Mouse (Mus musculus): ENCODE results near the gene Bcl11a. TPM values are rescaled to one million over a fixed set of nuclear protein-coding genes. Genes with fewer than 3 reads are reported as not detected.

The Bcl11a gene
- polyA plus RNA-seq, 1 experiment, result 24.2 TPM

DNA sequence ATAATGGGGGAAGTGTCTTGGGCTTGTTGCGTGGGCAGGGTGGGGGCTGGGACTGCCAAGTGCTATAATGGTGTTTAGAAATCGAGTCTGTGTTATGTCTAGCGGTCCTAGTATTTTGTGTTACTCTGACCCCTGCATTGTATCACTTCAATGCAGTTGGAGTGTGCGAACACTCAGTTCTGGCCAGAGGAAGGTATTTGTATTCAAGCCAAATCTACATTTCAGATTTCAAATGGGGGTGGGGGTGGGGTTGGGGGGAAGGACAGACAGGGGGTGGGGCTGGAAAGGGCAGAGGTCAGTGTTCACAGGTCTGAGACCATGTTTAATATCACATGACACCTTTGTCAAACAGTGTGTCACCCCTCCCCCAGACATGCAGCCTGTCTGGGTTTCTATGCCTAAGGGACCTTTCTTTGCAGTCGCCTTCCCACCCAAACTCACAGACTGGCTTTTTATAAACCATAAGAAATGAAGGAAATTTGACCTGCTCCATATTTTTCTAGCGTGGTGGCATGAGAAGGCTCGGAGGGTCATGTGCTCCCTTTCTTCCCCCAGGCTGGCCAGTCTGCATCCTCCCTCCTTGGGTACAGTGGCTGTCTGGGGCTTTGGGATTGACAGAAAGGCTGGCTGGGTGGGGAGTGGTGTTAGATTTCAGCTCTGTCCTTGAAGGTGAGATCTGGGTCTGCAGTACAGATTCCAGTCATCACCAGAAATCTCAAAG lies 124.9 kb downstream of the Bcl11a start:
- Histone ChIP-seq H3K27me3 (ENCODE audit: control insufficient read depth, insufficient read depth, low read length) (no peaks in the 10 kb centered on the region), H3K4me1 (ENCODE audit: control insufficient read depth, insufficient read depth, insufficient read length) (peaks cover 22% of the 10 kb centered on the region; the same call in 1 of the 2 replicates), H3K36me3 (ENCODE audit: control insufficient read depth, insufficient read depth, low read length) (no peaks in the 10 kb centered on the region), H3K4me3 (ENCODE audit: extremely low read depth, insufficient read depth, insufficient read length) (no peak overlapping the region), H3K27ac (ENCODE audit: insufficient read depth, low read length) (0 out of 2 replicates have a peak overlapping the region, but pooled peaks have one; percentile 14)
- no peak for DNase-seq (ENCODE audit: low read depth in 1 of 2, low spot score in 2 of 2)
- TF ChIP-seq CTCF (IDR thresholded peaks at IDR 0.05; ENCODE audit: extremely low read depth, insufficient read depth, insufficient read length, insufficient replicate concordance) (no peak), POLR2A (IDR thresholded peaks at IDR 0.05; ENCODE audit: low read depth, low read length) (no peak)
- WGBS, result 58% methylated on average over 7 of the region's 7 CpGs

DNA sequence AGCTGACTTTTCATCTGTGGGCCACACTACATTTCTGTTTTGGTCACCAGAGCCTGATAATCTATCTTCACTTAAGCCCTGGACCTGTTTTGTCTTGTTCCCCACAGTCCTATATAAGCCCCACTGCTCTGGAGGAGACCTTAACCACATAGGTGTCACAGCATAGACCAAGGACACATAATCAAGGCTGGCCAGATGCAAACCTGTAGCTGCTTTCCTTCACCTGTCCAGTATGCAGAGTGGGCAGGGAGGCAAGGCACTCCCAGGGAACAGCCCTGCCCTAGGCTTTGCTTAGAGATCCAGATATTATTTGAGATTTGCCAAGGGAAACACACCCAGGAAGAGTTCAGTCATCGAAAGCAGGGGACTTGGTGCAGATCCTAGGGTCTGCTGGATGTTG lies 125.6 kb downstream of the Bcl11a start:
- Histone ChIP-seq H3K4me1 (ENCODE audit: control insufficient read depth, insufficient read depth, insufficient read length) (peaks cover 24% of the 10 kb centered on the region; the same call in 1 of the 2 replicates), H3K27me3 (ENCODE audit: control insufficient read depth, insufficient read depth, low read length) (no peaks in the 10 kb centered on the region), H3K27ac (ENCODE audit: insufficient read depth, low read length) (no peak overlapping the region), H3K4me3 (ENCODE audit: extremely low read depth, insufficient read depth, insufficient read length) (no peak overlapping the region), H3K36me3 (ENCODE audit: control insufficient read depth, insufficient read depth, low read length) (no peaks in the 10 kb centered on the region)
- no peak for TF ChIP-seq POLR2A (IDR thresholded peaks at IDR 0.05; ENCODE audit: low read depth, low read length)
- no peak for TF ChIP-seq CTCF (IDR thresholded peaks at IDR 0.05; ENCODE audit: extremely low read depth, insufficient read depth, insufficient read length, insufficient replicate concordance)
- no peak for DNase-seq (ENCODE audit: low read depth in 1 of 2, low spot score in 2 of 2)
- WGBS, result 90% methylated on average over 1 of the region's 1 CpGs

DNA sequence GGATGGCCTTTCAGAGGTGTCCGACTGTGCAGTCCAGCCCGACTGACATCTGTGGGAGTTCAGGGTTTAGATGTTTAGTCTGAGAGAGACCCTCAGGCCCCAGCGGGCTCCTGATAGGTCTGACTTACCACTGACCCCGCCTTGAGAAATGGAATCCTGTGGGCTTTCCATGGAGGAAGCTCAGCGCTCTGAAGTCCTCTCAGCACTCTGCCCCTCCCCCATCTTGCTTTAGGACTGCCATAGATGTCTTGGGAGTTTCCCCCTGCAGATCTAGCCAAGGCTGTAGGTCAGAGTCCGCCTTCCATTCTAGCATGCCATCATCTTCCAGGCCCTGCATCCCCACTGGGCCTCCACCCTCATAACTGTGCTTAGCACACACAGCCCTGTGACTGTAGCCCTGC lies 131.1 kb downstream of the Bcl11a start:
- H3K36me3 ChIP-seq (ENCODE audit: control insufficient read depth, insufficient read depth, low read length), result no peaks in the 10 kb centered on the region
- no peak for TF ChIP-seq CTCF (IDR thresholded peaks at IDR 0.05; ENCODE audit: extremely low read depth, insufficient read depth, insufficient read length, insufficient replicate concordance)
- TF ChIP-seq POLR2A (IDR thresholded peaks at IDR 0.05; ENCODE audit: low read depth, low read length), result no peak
- no peak for DNase-seq (ENCODE audit: low read depth in 1 of 2, low spot score in 2 of 2)
- H3K4me1 ChIP-seq (ENCODE audit: control insufficient read depth, insufficient read depth, insufficient read length), result peaks cover 5% of the 10 kb centered on the region; the same call in 1 of the 2 replicates
- 85% methylated on average over 6 of the region's 6 CpGs for WGBS
- no peak overlapping the region for H3K4me3 ChIP-seq (ENCODE audit: extremely low read depth, insufficient read depth, insufficient read length)
- no peaks in the 10 kb centered on the region for H3K27me3 ChIP-seq (ENCODE audit: control insufficient read depth, insufficient read depth, low read length)
- no peak overlapping the region for H3K27ac ChIP-seq (ENCODE audit: insufficient read depth, low read length)

DNA sequence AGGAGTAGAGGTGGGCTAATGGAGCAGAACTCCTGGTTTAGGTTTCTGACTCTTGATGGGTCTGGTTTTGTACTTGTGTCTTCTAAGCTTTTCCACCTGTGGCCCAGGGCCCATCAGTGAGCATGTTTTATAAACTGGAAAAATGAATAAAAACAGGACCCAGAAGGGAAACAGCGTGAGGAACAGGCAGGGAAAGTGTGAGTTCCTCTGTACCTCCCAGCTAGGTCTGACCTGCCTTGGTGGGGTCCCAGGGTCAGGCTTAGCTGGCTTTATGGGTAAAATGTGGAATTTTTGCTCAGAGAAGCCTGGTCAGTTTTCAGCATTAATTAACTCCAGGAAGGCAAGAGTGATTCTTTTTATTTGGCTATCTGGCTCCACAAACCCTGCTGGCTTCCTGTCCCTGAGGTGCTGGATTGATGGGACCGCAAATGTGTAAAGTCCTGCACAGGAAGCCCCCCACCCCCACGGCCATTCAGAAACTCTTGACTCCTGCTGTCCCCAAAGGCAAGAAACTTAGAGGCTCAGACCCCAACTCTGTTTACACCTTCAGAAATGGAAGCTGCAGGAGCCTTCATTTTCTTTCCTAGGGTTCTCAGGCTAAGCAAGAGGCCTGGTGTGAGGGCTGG lies 136.8 kb downstream of the Bcl11a start:
- WGBS, result 64% methylated on average over 3 of the region's 3 CpGs
- no peaks in the 10 kb centered on the region for H3K36me3 ChIP-seq (ENCODE audit: control insufficient read depth, insufficient read depth, low read length)
- DNase-seq (ENCODE audit: low read depth in 1 of 2, low spot score in 2 of 2), result no peak
- no peak overlapping the region for H3K4me3 ChIP-seq (ENCODE audit: extremely low read depth, insufficient read depth, insufficient read length)
- no peak overlapping the region for H3K27ac ChIP-seq (ENCODE audit: insufficient read depth, low read length)
- TF ChIP-seq CTCF (IDR thresholded peaks at IDR 0.05; ENCODE audit: extremely low read depth, insufficient read depth, insufficient read length, insufficient replicate concordance) (no peak), POLR2A (IDR thresholded peaks at IDR 0.05; ENCODE audit: low read depth, low read length) (no peak)
- H3K4me1 ChIP-seq (ENCODE audit: control insufficient read depth, insufficient read depth, insufficient read length), result no peaks in the 10 kb centered on the region
- no peaks in the 10 kb centered on the region for H3K27me3 ChIP-seq (ENCODE audit: control insufficient read depth, insufficient read depth, low read length)

- TF ChIP-seq CTCF (IDR thresholded peaks at IDR 0.05; ENCODE audit: extremely low read depth, insufficient read depth, insufficient read length, insufficient replicate concordance), result no peak
- TF ChIP-seq POLR2A (IDR thresholded peaks at IDR 0.05; ENCODE audit: low read depth, low read length), result no peak
Measured at GRCm38 (mm10) chr11:24217741-24218333, 140.0 kb downstream of the Bcl11a start.

GRCm38 (mm10) chr11:24221601-24222307 lies 143.9 kb downstream of the Bcl11a start:
- 85% methylated on average over 4 of the region's 4 CpGs for WGBS
- no peaks in the 10 kb centered on the region for H3K27me3 ChIP-seq (ENCODE audit: control insufficient read depth, insufficient read depth, low read length)
- TF ChIP-seq CTCF (IDR thresholded peaks at IDR 0.05; ENCODE audit: extremely low read depth, insufficient read depth, insufficient read length, insufficient replicate concordance) (no peak), POLR2A (IDR thresholded peaks at IDR 0.05; ENCODE audit: low read depth, low read length) (no peak)
- H3K4me1 ChIP-seq (ENCODE audit: control insufficient read depth, insufficient read depth, insufficient read length), result no peaks in the 10 kb centered on the region
- H3K4me3 ChIP-seq (ENCODE audit: extremely low read depth, insufficient read depth, insufficient read length), result no peak overlapping the region
- DNase-seq (ENCODE audit: low read depth in 1 of 2, low spot score in 2 of 2), result no peak
- H3K36me3 ChIP-seq (ENCODE audit: control insufficient read depth, insufficient read depth, low read length), result no peaks in the 10 kb centered on the region
- no peak overlapping the region for H3K27ac ChIP-seq (ENCODE audit: insufficient read depth, low read length)

More at GRCm38 (mm10) chr11:24217741-24218333, 140.0 kb downstream of the Bcl11a start:
- Histone ChIP-seq H3K4me1 (ENCODE audit: control insufficient read depth, insufficient read depth, insufficient read length) (no peaks in the 10 kb centered on the region), H3K27me3 (ENCODE audit: control insufficient read depth, insufficient read depth, low read length) (no peaks in the 10 kb centered on the region), H3K27ac (ENCODE audit: insufficient read depth, low read length) (no peak overlapping the region), H3K4me3 (ENCODE audit: extremely low read depth, insufficient read depth, insufficient read length) (no peak overlapping the region), H3K36me3 (ENCODE audit: control insufficient read depth, insufficient read depth, low read length) (no peaks in the 10 kb centered on the region)
- 86% methylated on average over 6 of the region's 6 CpGs for WGBS
- no peak for DNase-seq (ENCODE audit: low read depth in 1 of 2, low spot score in 2 of 2)

Other genes starting within 250 kb of the Bcl11a start
- gene Papolg, start 182.8 kb upstream of the Bcl11a start, polyA plus RNA-seq (2012; rRNA removed), result 3.1 and 3.7 TPM in 2 replicates
- not detected in 2 replicates for gene A830031A19Rik, start 3.0 kb upstream of the Bcl11a start, polyA plus RNA-seq (2012; rRNA removed)

Data from spleen, adult 2 months (tissue).